Mouse (Mus musculus): Measurements from ENCODE around the gene Mdm2. TPM values are rescaled to one million over a fixed set of nuclear protein-coding genes. Genes with fewer than 3 reads are reported as not detected.

Mdm2 gene
- polyA plus RNA-seq, 1 experiment from 2014 or later = 59.7 TPM

GRCm38 (mm10) chr10:117656662-117656962 lies 53.9 kb downstream of the Mdm2 start:
- WGBS = 87% methylated on average over 6 of the region's 6 CpGs
- Histone ChIP-seq H3K4me2 (no peak overlapping the region), H3K4me1 (replicated peaks) (peaks cover 19% of the 10 kb centered on the region), H3K4me3 (replicated peaks) (no peak overlapping the region), H3K27ac (no peak overlapping the region), H3K9me3 (no peaks in the 10 kb centered on the region), H3K9ac (replicated peaks) (no peak overlapping the region), H3K27me3 (no peaks in the 10 kb centered on the region), H3K36me3 (no peaks in the 10 kb centered on the region)
- no peak for ATAC-seq (ENCODE audit: insufficient number of reproducible peaks, insufficient read depth, low FRiP score, low TSS enrichment, low read depth)

DNA sequence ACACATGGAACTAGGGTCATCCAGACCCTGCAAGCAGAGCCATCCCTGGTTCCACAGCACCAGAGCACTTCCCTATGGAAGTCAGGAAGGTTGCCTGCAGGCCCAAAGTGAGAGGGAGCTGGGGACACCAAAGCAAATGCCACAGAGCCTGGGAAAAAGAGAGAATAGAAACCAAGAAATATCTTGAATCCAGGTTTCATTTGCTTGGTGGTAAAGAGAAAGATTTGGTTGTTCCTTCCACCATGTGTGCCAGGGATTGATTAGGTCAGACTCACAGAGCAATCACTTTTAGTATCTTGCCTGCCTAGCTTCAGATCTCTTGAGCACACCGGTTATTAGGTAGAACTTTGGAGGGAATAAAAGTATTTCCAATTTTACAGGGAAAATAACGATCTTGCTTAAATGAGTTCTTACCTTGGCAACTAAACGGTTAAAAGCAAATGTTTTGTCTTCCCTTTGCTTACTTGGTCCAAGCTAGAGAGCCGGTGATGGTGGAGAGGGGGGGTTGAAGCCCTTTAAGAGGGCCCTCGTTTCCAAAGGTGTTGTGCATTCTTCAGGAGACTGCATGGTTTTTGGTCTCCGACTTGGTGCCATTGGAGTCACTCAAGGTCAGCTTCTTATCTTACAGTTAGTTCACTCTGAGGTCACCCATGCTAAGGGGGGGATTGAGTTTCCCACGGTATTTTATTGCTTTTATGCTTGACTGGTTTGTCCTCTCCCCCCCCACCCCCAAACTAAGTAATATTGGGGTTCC lies 54.5 kb downstream of the Mdm2 start:
- H3K36me3 ChIP-seq = no peaks in the 10 kb centered on the region
- WGBS = 44% methylated on average over 7 of the region's 7 CpGs

DNA sequence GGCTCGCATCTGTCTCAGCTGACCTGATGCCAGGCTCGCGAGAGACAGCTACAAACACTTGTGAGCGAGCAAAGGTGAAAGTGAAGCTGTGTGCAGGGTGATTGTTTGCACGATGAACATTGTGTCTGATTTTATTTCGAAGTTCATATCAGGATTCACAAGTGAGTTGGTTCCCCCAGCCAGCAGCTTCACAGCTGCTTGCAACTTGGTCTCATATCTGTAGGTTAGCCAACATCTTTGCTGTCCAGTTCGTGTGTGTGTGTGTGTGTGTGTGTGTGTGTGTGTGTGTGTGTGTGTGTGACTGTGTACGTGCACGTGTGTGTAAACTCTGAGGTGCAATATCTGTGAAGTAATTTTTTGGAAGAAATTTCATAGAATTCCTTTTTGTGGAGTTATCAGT lies 55.1 kb downstream of the Mdm2 start:
- no peaks in the 10 kb centered on the region for H3K9me3 ChIP-seq
- no peak overlapping the region for H3K27ac ChIP-seq
- H3K4me2 ChIP-seq = no peak overlapping the region
- no peak overlapping the region for H3K9ac ChIP-seq (replicated peaks)
- no peaks in the 10 kb centered on the region for H3K27me3 ChIP-seq
- H3K4me1 ChIP-seq (replicated peaks) = peaks cover 19% of the 10 kb centered on the region
- H3K36me3 ChIP-seq = no peaks in the 10 kb centered on the region
- ATAC-seq (ENCODE audit: insufficient number of reproducible peaks, insufficient read depth, low FRiP score, low TSS enrichment, low read depth) = no peak
- no peak overlapping the region for H3K4me3 ChIP-seq (replicated peaks)
- WGBS = 91% methylated on average over 9 of the region's 9 CpGs

More for the DNA sequence above, 54.5 kb downstream of the Mdm2 start:
- Histone ChIP-seq H3K9ac (replicated peaks) (no peak overlapping the region), H3K27me3 (no peaks in the 10 kb centered on the region), H3K4me2 (no peak overlapping the region), H3K9me3 (no peaks in the 10 kb centered on the region), H3K27ac (no peak overlapping the region), H3K4me3 (replicated peaks) (no peak overlapping the region), H3K4me1 (replicated peaks) (peaks cover 19% of the 10 kb centered on the region)
- no peak for ATAC-seq (ENCODE audit: insufficient number of reproducible peaks, insufficient read depth, low FRiP score, low TSS enrichment, low read depth)

DNA sequence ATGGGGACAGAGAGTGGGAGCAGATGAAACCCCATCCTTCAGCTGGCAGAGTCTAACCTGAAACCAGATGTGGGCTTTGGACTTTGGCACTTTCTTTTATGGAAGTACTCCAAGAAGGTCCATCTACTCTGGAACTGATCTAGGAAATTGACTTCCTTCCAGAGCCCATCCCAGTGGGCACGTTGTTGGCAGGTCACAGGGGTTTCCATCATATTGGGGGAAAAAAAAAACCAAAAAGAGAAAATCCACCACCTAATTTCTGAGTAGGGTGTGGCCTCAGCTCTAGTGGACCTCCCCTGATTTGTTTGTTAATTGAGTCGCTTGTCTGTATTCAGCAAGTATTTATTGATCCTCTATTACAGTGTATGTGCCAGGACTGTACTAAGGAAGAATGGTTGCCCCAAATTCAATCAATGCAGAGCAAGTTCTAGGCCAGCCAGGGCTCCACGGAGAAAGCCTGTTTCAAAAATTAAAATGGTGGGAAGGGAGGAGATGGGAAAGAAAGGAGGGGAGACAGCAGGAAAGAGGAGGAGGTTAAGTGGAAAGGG lies 55.9 kb downstream of the Mdm2 start:
- no peaks in the 10 kb centered on the region for H3K36me3 ChIP-seq
- H3K27me3 ChIP-seq = no peaks in the 10 kb centered on the region
- no peak overlapping the region for H3K4me3 ChIP-seq (replicated peaks)
- peaks cover 16% of the 10 kb centered on the region for H3K4me1 ChIP-seq (replicated peaks)
- ATAC-seq (ENCODE audit: insufficient number of reproducible peaks, insufficient read depth, low FRiP score, low TSS enrichment, low read depth) = no peak
- no peak overlapping the region for H3K4me2 ChIP-seq
- no peak overlapping the region for H3K9ac ChIP-seq (replicated peaks)
- H3K27ac ChIP-seq = no peak overlapping the region
- H3K9me3 ChIP-seq = no peaks in the 10 kb centered on the region
- WGBS = 87% methylated on average over 3 of the region's 3 CpGs

- H3K4me3 ChIP-seq (replicated peaks) = no peak overlapping the region
- H3K36me3 ChIP-seq = no peaks in the 10 kb centered on the region
- no peak overlapping the region for H3K4me2 ChIP-seq
- H3K9ac ChIP-seq (replicated peaks) = no peak overlapping the region
- H3K4me1 ChIP-seq (replicated peaks) = peaks cover 9% of the 10 kb centered on the region; the same call in 1 of the 2 replicates
- no peaks in the 10 kb centered on the region for H3K9me3 ChIP-seq
- 89% methylated on average over 7 of the region's 7 CpGs for WGBS
- no peaks in the 10 kb centered on the region for H3K27me3 ChIP-seq
- no peak for ATAC-seq (ENCODE audit: insufficient number of reproducible peaks, insufficient read depth, low FRiP score, low TSS enrichment, low read depth)
- no peak overlapping the region for H3K27ac ChIP-seq
These were observed 56.8 kb downstream of the Mdm2 start for GRCm38 (mm10) chr10:117653779-117654173.

- Histone ChIP-seq H3K36me3 (no peaks in the 10 kb centered on the region), H3K4me1 (replicated peaks) (peaks cover 6% of the 10 kb centered on the region; the same call in 1 of the 2 replicates), H3K27me3 (no peaks in the 10 kb centered on the region), H3K4me2 (no peak overlapping the region), H3K9me3 (no peaks in the 10 kb centered on the region), H3K27ac (no peak overlapping the region), H3K4me3 (replicated peaks) (no peak overlapping the region), H3K9ac (replicated peaks) (no peak overlapping the region)
- ATAC-seq (ENCODE audit: insufficient number of reproducible peaks, insufficient read depth, low FRiP score, low TSS enrichment, low read depth) = no peak
- 91% methylated on average over 8 of the region's 8 CpGs for WGBS
These were observed 57.4 kb downstream of the Mdm2 start for GRCm38 (mm10) chr10:117652930-117653778.

GRCm38 (mm10) chr10:117652378-117652774 lies 58.2 kb downstream of the Mdm2 start:
- H3K27ac ChIP-seq = no peak overlapping the region
- H3K4me2 ChIP-seq = no peak overlapping the region
- 90% methylated on average over 4 of the region's 4 CpGs for WGBS
- no peak for ATAC-seq (ENCODE audit: insufficient number of reproducible peaks, insufficient read depth, low FRiP score, low TSS enrichment, low read depth)
- no peaks in the 10 kb centered on the region for H3K36me3 ChIP-seq
- peaks cover 6% of the 10 kb centered on the region; the same call in 1 of the 2 replicates for H3K4me1 ChIP-seq (replicated peaks)
- H3K27me3 ChIP-seq = no peaks in the 10 kb centered on the region
- H3K4me3 ChIP-seq (replicated peaks) = no peak overlapping the region
- H3K9ac ChIP-seq (replicated peaks) = no peak overlapping the region
- H3K9me3 ChIP-seq = no peaks in the 10 kb centered on the region

DNA sequence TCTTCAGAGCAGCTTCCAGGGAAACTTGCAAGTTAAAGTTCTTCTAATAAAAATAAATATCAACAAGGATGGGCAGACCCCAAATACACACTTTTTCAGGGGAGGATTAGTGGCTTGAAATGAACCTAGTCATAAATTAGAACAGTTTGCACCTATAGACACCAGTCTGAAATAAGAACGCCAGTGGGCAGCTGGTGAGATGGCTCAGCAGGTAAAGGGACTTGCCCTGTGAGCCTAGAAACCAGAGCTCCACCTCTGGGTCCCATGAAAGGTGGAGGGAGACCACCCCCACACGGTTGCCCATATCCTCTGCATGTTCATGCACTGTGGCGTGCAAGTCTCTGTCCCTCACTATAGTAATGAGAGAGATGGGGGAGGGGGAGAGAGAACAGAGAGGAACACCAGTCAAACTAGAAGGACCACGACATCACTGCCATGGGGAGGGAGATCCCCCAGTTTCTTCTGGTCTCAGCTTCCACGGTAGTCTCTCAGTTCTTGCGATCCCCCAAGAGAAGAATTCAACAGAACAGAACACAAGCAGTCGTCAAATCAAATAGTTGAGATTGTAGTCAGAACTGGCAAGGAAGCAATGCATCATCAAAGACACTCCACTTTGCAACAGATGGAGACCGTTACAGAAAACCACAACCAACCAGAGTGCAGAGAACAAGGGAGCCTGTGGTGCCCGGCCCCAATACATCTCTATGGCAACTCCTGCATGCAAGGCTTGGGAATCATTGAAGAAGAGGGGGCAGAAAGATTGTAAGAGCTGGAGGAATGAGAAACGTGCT lies 58.8 kb downstream of the Mdm2 start:
- Histone ChIP-seq H3K4me1 (replicated peaks) (peaks cover 6% of the 10 kb centered on the region; the same call in 1 of the 2 replicates), H3K27me3 (no peaks in the 10 kb centered on the region), H3K4me3 (replicated peaks) (no peak overlapping the region), H3K9me3 (no peaks in the 10 kb centered on the region), H3K4me2 (no peak overlapping the region), H3K9ac (replicated peaks) (no peak overlapping the region), H3K27ac (no peak overlapping the region), H3K36me3 (no peaks in the 10 kb centered on the region)
- 61% methylated on average over 10 of the region's 10 CpGs for WGBS
- no peak for ATAC-seq (ENCODE audit: insufficient number of reproducible peaks, insufficient read depth, low FRiP score, low TSS enrichment, low read depth)

- no peaks in the 10 kb centered on the region for H3K27me3 ChIP-seq
- H3K4me3 ChIP-seq (replicated peaks) = no peak overlapping the region
- H3K36me3 ChIP-seq = no peaks in the 10 kb centered on the region
- no peak overlapping the region for H3K27ac ChIP-seq
- H3K9ac ChIP-seq (replicated peaks) = no peak overlapping the region
- no peaks in the 10 kb centered on the region for H3K9me3 ChIP-seq
- WGBS = 87% methylated on average over 7 of the region's 7 CpGs
- ATAC-seq (ENCODE audit: insufficient number of reproducible peaks, insufficient read depth, low FRiP score, low TSS enrichment, low read depth) = no peak
- H3K4me1 ChIP-seq (replicated peaks) = peaks cover under 1% of the 10 kb centered on the region; the same call in 1 of the 2 replicates
- no peak overlapping the region for H3K4me2 ChIP-seq
These were observed 59.8 kb downstream of the Mdm2 start for GRCm38 (mm10) chr10:117650725-117651124.

- no peak for ATAC-seq (ENCODE audit: insufficient number of reproducible peaks, insufficient read depth, low FRiP score, low TSS enrichment, low read depth)
- WGBS = 90% methylated on average over 12 of the region's 12 CpGs
- Histone ChIP-seq H3K9me3 (no peaks in the 10 kb centered on the region), H3K4me2 (no peak overlapping the region), H3K9ac (replicated peaks) (no peak overlapping the region), H3K36me3 (no peaks in the 10 kb centered on the region), H3K27me3 (no peaks in the 10 kb centered on the region), H3K27ac (no peak overlapping the region), H3K4me3 (replicated peaks) (no peak overlapping the region), H3K4me1 (replicated peaks) (no peaks in the 10 kb centered on the region; the same call in 1 of the 2 replicates)
These were observed 60.4 kb downstream of the Mdm2 start for GRCm38 (mm10) chr10:117650042-117650655.
